Mouse (Mus musculus): ENCODE results near the gene Pgk1. TPM values are rescaled to one million over a fixed set of nuclear protein-coding genes. Genes with fewer than 3 reads are reported as not detected.

The Pgk1 gene
- total RNA-seq, 4 experiments from 2014 or later, result 423 to 432 (median 428) TPM

DNA sequence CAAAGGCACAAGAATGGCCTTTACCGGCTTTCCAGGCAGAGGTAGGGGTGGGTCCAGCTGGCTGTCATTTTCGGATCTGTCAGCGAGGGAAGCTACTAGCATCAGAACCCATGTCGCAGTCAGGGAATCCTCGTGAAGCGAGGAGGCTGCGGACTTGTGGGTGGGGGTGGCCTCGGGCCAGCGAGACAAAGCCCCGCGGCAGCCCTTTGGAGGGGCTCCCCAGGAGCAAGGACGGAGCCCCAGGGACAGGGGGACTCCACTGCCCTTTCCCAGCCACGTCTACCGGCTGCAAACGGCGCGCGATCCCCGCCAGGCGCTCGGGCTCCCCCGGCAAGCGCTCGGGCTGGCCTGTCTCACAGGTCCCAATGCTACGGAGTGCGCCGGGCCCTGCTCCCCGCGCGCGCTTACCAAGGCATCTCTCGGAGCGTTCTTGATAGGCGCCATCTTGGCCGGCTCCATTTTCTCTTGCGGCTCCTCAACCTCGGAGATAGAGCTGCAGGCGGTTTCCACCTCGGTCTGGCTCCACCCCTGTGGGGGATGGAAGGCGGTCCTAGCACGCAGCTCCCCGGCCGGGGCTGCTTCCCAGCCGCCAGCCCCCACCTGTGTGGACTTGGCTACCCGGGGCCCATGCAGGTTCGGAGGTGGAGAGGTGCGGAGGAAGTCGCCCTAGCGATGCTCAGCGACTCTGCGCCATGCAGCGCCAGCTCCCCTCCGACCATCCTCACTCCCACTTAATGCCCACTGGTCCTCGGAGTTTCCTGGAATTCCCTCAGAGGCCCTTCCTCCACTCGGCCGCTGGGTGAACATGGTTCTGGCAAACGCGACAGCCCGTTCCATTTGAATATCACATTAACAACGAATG, 32.5 kb downstream of the Pgk1 start:
- peak; percentile 52 for DNase-seq (ENCODE audit: low spot score)

DNA sequence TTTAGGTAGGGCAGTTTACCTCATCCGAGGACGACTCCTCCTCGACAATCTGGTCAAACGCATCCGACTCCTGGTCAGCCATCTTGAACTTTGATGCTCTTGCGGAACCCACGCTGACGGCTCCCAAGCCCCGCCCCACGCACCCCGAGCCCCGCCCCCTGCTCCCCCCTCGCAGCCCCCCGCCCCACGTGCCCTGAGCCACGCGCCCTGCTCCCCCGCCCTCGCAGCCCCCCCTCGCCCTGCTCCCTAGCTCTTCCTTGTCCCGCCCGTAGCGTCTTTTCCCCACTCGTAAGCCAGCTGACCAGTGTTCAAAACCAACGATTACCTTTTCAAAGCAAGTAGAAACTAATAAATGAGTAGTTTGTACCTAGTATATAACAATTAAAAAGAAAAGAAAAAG, 34.2 kb downstream of the Pgk1 start, which contains the start of gene Taf9b:
Taf9b (minus strand) TSS at position 101 of the 400 bp plus-strand sequence.
- no peak for DNase-seq (ENCODE audit: low spot score)

Other genes starting within 250 kb of the Pgk1 start
- gene Magt1, start 175.2 kb upstream of the Pgk1 start, total RNA-seq (2022), result 10 to 100 TPM; 38.8 to 55.3 (median 46.9) TPM
- 1,000 to 10,000 TPM; 1,695 to 2,076 (median 1,892) TPM for gene Cox7b, start 171.4 kb upstream of the Pgk1 start, total RNA-seq (2022)
- gene Atp7a, start 159.8 kb upstream of the Pgk1 start, total RNA-seq (2022), result 1 to 10 TPM; 5.2 to 6.9 (median 6.2) TPM
- 1 to 10 TPM; 1.1 to 2.2 (median 1.1) TPM for gene Tlr13, start 43.9 kb upstream of the Pgk1 start, total RNA-seq (2022)
- gene Taf9b, start 34.1 kb downstream of the Pgk1 start, total RNA-seq (2022), result 10 to 100 TPM in 2 of 4 experiments, 1 to 10 TPM in 2; 7.0 to 12.5 (median 10.6) TPM
- gene Fnd3c2, start 68.3 kb downstream of the Pgk1 start, total RNA-seq (2022), result not detected

Measured in heart, adult 8-10 months (tissue).